Mouse (Mus musculus) kidney, adult 2 months (tissue): ENCODE data around the gene Qrsl1. TPM values are rescaled to one million over a fixed set of nuclear protein-coding genes. Genes with fewer than 3 reads are reported as not detected.

Experiments
- DNase-seq: peaks from one replicate; pipeline ENCODE4 v3.0.0; 2021
- H3K27ac ChIP-seq: fragments of 200-500 bp; 2 replicates; pipeline ENCODE4 v1.5.1; 2012; ENCODE audit warnings: low read depth, low read length, control low read depth, inconsistent platforms; ENCODE audit not compliant: insufficient read depth
- H3K27me3 ChIP-seq: fragments of 200-500 bp; replicated peaks from 2 replicates; pipeline ENCODE4 v1.6.1; 2012; ENCODE audit warnings: mild to moderate bottlenecking, moderate library complexity, low read length, inconsistent platforms; ENCODE audit not compliant: control insufficient read depth, insufficient read depth
- H3K36me3 ChIP-seq: fragments of 200-500 bp; 2 replicates; pipeline ENCODE4 v1.6.1; 2012; ENCODE audit warnings: mild to moderate bottlenecking, moderate library complexity, low read length, inconsistent platforms; ENCODE audit not compliant: control insufficient read depth, insufficient read depth
- H3K4me1 ChIP-seq: fragments of 200-500 bp; 2 replicates; pipeline ENCODE4 v1.6.1; 2011; ENCODE audit warnings: low read length; ENCODE audit not compliant: control insufficient read depth, insufficient read depth
- H3K4me3 ChIP-seq: fragments of 200-500 bp; 2 replicates; pipeline ENCODE4 v1.5.1; 2011; ENCODE audit warnings: mild to moderate bottlenecking, low read depth, low read length, control low read depth; ENCODE audit not compliant: insufficient read depth
- CTCF ChIP-seq: fragments of 200-500 bp; conservative IDR thresholded peaks from 2 replicates; pipeline ENCODE4 v1.5.1; 2011; ENCODE audit warnings: low read depth, mild to moderate bottlenecking, control low read depth, low read length, moderate library complexity, mixed read lengths; ENCODE audit not compliant: insufficient read depth, insufficient read length
- POLR2A ChIP-seq: fragments of 200-500 bp; IDR thresholded peaks from one replicate; pipeline ENCODE4 v1.6.1; 2011; ENCODE audit warnings: low read depth, low read length, control low read depth
- WGBS: fragments of 180-500 bp; shearing (Covaris S2); methylation state at CpG from one replicate; pipeline ENCODE4 v1.1.7; 2018; 5-methylcytosine and 5-hydroxymethylcytosine counted together
- polyA plus RNA-seq: library from polyadenylated mRNA; depleted of rRNA; stranded (reverse); fragments of >200 nt; gene quantifications from 2 replicates; pipeline ENCODE4 v1.2.3, GENCODE M21; 2012

Gene Qrsl1
- polyA plus RNA-seq, 1 experiment, result 17.2 TPM

GRCm38 (mm10) chr10:43918696-43919608, 17.4 kb upstream of the Qrsl1 start:
- Histone ChIP-seq H3K4me1 (no peaks in the 10 kb centered on the region), H3K27ac (no peak overlapping the region), H3K4me3 (no peak overlapping the region), H3K27me3 (no peaks in the 10 kb centered on the region), H3K36me3 (no peaks in the 10 kb centered on the region)
- TF ChIP-seq CTCF, result peak; percentile 87
- no peak for TF ChIP-seq POLR2A
- peak; percentile 79 for DNase-seq
- 46% methylated on average over 17 of the region's 17 CpGs for WGBS

DNA sequence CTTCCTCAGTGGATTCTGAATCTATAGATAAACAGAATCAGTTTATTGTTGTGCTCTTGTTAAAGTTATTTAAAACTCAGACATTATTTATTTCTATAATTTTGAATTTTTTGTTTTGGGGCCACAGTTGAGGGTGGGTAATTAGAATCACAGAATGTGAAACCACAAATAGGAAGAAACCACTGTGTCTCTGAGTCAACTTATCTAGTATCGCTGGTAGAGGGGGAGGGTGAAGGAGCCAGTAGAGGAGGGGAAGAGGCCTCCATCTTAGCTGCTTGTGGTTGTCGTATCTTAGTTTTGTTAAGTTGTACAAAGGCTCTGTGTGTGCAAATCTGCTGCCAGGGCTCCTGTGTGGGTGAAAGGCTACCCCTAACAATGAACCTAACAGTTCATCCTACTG, 15.2 kb upstream of the Qrsl1 start:
- no peak overlapping the region for H3K27ac ChIP-seq
- H3K4me1 ChIP-seq, result no peaks in the 10 kb centered on the region
- TF ChIP-seq CTCF, result no peak
- no peak for TF ChIP-seq POLR2A
- H3K27me3 ChIP-seq, result no peaks in the 10 kb centered on the region
- no peak overlapping the region for H3K4me3 ChIP-seq
- DNase-seq, result no peak
- 94% methylated on average over 2 of the region's 2 CpGs for WGBS
- H3K36me3 ChIP-seq, result no peaks in the 10 kb centered on the region

DNA sequence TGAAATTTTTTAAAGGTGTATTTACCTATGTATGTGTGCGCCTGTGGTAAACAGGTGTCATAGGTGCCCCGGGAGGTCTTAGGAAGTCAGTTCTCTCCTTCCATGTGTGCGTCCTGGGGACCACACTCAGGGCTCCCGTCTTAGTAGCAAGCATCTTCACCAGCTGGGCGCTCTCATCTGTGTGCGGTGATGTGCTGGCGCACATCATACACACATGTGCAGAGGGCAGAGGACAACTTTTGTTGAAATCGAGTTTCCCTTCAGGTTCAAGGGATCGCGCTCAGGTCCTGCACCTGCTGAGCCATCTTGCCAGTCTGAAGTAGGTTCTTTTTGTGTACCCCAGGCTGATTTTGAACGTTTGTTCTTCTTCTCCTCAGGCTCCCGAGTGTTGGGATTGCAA, 14.6 kb upstream of the Qrsl1 start:
- no peaks in the 10 kb centered on the region for H3K36me3 ChIP-seq
- no peak overlapping the region for H3K27ac ChIP-seq
- no peak for DNase-seq
- TF ChIP-seq CTCF (no peak), POLR2A (no peak)
- H3K27me3 ChIP-seq, result no peaks in the 10 kb centered on the region
- H3K4me1 ChIP-seq, result no peaks in the 10 kb centered on the region
- 88% methylated on average over 12 of the region's 12 CpGs for WGBS
- no peak overlapping the region for H3K4me3 ChIP-seq

DNA sequence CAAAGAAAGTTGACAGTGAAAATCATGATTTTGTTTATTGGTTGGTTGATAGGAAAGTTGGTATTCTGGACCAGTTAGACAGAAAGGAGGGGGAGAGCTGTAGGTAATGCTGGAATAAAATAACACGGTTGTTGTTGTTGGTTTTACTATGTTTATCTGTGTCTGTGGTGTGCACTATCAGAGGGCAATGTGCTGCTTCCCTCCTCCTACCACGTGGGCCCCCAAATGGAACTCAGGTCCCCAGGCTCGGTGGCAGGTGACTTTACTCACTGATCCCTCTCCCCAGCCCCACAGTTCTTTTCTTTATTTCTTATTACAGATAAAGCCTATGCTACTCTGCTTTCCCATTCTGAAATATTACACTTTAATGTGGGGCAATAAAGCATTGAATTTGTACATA, 10.7 kb upstream of the Qrsl1 start:
- Histone ChIP-seq H3K27me3 (no peaks in the 10 kb centered on the region), H3K4me1 (no peaks in the 10 kb centered on the region), H3K36me3 (no peaks in the 10 kb centered on the region), H3K27ac (no peak overlapping the region), H3K4me3 (no peak overlapping the region)
- WGBS, result 80% methylated on average over 3 of the region's 3 CpGs
- DNase-seq, result no peak
- no peak for TF ChIP-seq POLR2A
- no peak for TF ChIP-seq CTCF

- WGBS, result 88% methylated on average over 8 of the region's 8 CpGs
- no peak for TF ChIP-seq CTCF
- TF ChIP-seq POLR2A, result no peak
- Histone ChIP-seq H3K4me3 (no peak overlapping the region), H3K27ac (no peak overlapping the region), H3K36me3 (no peaks in the 10 kb centered on the region), H3K4me1 (no peaks in the 10 kb centered on the region), H3K27me3 (no peaks in the 10 kb centered on the region)
- no peak for DNase-seq
Measured at GRCm38 (mm10) chr10:43910873-43911142, 9.3 kb upstream of the Qrsl1 start.

GRCm38 (mm10) chr10:43910032-43910872, 8.7 kb upstream of the Qrsl1 start:
- DNase-seq, result no peak
- TF ChIP-seq CTCF (no peak), POLR2A (no peak)
- Histone ChIP-seq H3K36me3 (no peaks in the 10 kb centered on the region), H3K27me3 (no peaks in the 10 kb centered on the region), H3K4me1 (no peaks in the 10 kb centered on the region), H3K27ac (no peak overlapping the region), H3K4me3 (no peak overlapping the region)
- 73% methylated on average over 12 of the region's 12 CpGs for WGBS

DNA sequence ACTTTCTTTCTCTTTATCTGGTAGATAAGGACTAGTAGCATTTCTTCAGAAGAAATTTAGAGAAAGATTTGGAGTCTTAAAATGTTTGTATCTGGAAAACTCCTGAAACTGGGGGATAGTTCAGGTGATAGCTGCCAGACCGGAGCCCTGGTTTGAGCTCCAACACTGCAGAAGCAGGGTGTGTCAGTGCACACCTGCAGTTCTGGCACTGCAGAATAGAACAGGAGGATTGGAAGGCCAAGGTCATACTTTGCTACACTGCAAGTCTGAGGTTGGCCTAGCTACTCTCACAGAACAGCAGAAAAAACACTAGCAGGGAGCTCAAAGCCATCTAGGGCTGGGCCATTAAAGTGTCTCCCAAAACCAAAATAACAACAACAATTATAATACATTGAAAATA, 3.0 kb upstream of the Qrsl1 start:
- Histone ChIP-seq H3K4me3 (no peak overlapping the region), H3K4me1 (no peaks in the 10 kb centered on the region), H3K36me3 (no peaks in the 10 kb centered on the region), H3K27me3 (no peaks in the 10 kb centered on the region), H3K27ac (no peak overlapping the region)
- TF ChIP-seq POLR2A, result no peak
- TF ChIP-seq CTCF, result no peak
- WGBS, result 89% methylated on average over 1 of the region's 1 CpGs
- no peak for DNase-seq
